Mouse (Mus musculus) spleen, adult 10 weeks (tissue): ENCODE measurements around the gene Ttf2. TPM values are rescaled to one million over a fixed set of nuclear protein-coding genes. Genes with fewer than 3 reads are reported as not detected.

Source experiments
- polyA plus RNA-seq: library from polyadenylated mRNA; stranded (reverse); fragments of 350-450 nt; fragmentation: Illumina TruSeq; extraction: RNeasy Lipid Tissue Mini Kit (QIAGEN cat#74804); gene quantifications from one replicate; pipeline ENCODE4 v1.2.3, GENCODE M21; 2015; ENCODE audit warnings: low replicate concordance; ENCODE audit not compliant: insufficient read depth

Gene Ttf2
- polyA plus RNA-seq, result 14.3 TPM

DNA sequence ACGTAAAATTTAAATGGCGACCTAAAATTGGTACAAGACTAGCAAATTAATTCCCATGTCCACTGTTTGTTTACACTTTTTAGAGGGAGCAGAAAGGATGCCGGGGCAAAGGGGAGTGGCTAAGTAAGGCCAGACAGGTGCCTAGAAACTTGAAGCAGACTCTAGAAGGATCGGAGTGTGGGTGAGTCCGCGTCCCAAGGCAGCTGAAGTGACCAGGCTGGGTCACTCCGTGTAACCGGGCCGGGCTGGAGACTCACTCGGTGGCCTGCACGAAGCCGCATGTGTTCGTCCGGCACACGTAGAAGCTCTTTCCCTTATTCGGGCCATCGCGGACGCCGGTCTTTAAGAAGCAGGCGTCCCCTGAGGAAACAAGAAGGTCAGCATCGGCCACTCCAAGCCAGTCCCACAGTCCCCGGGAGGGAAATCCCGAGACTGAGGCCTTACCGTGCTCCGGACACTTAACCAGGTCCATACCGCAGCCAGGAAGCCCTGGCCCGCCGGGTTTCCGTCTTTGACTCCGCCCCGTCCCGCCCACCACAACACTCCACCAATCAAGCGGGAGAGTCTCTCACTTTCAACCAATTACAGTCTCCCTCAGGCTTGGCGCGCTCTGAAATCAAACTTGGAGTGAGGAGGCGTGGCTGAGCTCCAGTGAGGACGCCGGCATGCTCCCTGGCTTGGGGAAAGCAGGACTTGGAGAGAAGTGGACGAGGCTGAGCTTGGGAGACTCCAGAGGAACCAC is at the start of gene Ttf2:
Gene Ttf2, minus strand, starts transcription at position 488 of the 742 bp plus-strand sequence.

DNA sequence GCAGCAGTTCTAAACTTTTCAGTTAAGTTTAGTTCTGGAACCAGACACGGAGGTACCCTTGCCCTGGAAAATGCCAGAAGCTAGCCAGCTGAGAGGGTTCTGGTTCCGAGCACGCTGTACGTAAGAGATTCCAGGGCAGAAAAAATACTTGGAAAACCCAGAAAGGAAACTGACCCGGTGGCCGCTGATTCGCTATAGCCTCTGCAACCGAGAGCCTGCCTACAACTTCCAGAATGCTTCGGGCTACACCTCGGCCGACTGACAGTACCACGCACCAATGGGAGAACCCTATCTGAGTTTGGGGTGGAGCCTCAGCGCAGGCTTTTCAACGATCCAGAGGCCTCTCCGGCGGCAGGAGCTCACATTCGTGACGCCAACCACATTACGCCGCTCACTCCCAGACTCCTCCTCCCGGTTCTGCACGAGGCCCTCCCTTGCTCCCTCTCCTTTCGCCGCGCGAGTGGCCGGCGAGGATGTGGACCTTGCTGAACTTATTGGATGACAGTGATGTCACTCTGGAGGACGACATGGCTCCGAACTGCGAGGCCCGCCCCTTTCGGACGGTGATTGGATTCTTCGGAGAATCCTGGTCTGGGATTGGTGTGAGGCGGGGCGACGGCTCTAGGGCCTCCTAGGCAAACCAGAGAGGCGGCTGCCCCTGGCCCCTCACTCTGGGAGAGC is 47.5 kb downstream of the Ttf2 start, which contains the start of gene Trim45:
Gene Trim45, plus strand, starts transcription at position 378 of the 681 bp plus-strand sequence.

Other genes starting within 250 kb of the Ttf2 start
- gene Vtcn1, start 144.2 kb downstream of the Ttf2 start, polyA plus RNA-seq, result 0.11 TPM
- gene Trim45, start 47.5 kb downstream of the Ttf2 start, polyA plus RNA-seq, result 1.0 TPM
- gene Cd101, start 59.9 kb upstream of the Ttf2 start, polyA plus RNA-seq, result 2.7 TPM
- 6.2 TPM for gene Ptgfrn, start 140.6 kb upstream of the Ttf2 start, polyA plus RNA-seq